Mouse (Mus musculus) forebrain, embryonic 12.5 days (tissue): ENCODE data around the gene Sh3tc1. TPM values are rescaled to one million over a fixed set of nuclear protein-coding genes. Genes with fewer than 3 reads are reported as not detected.

ENCODE experiments used
- ATAC-seq: fragments of 200-750 bp; cut with Nextera tagmentation; 2 replicates; pipeline ENCODE4 v1.8.0; 2017; ENCODE audit warnings: moderate TSS enrichment; ENCODE audit not compliant: low FRiP score
- H3K27ac ChIP-seq: fragments of 300-500 bp; sonication (generic); 2 replicates; pipeline ENCODE4 v1.5.1; 2016; ENCODE audit warnings: mild to moderate bottlenecking
- H3K27me3 ChIP-seq: fragments of 300-500 bp; sonication (generic); 2 replicates; pipeline ENCODE4 v1.6.1; 2016; ENCODE audit warnings: mild to moderate bottlenecking
- H3K36me3 ChIP-seq: fragments of 300-500 bp; sonication (generic); replicated peaks from 2 replicates; pipeline ENCODE4 v1.6.1; 2016; ENCODE audit warnings: mild to moderate bottlenecking
- H3K4me1 ChIP-seq: fragments of 300-500 bp; sonication (generic); 2 replicates; pipeline ENCODE4 v1.6.1; 2016
- H3K4me2 ChIP-seq: fragments of 300-500 bp; sonication (generic); 2 replicates; pipeline ENCODE4 v1.6.1; 2016; ENCODE audit warnings: mild to moderate bottlenecking, moderate library complexity
- H3K4me3 ChIP-seq: fragments of 300-500 bp; sonication (generic); replicated peaks from 2 replicates; pipeline ENCODE4 v1.5.1; 2016; ENCODE audit warnings: mild to moderate bottlenecking
- H3K9ac ChIP-seq: fragments of 300-500 bp; sonication (generic); 2 replicates; pipeline ENCODE4 v1.6.1; 2016; ENCODE audit warnings: mild to moderate bottlenecking
- H3K9me3 ChIP-seq: fragments of 300-500 bp; sonication (generic); 2 replicates; pipeline ENCODE4 v1.6.1; 2016
- WGBS: fragments of 180-500 bp; shearing (Covaris S2); methylation state at CpG from one replicate; pipeline ENCODE4 v1.1.7; 2016; 5-methylcytosine and 5-hydroxymethylcytosine counted together
- polyA plus RNA-seq: library from polyadenylated mRNA; unstranded; fragments of >200 nt; fragmentation: Nextera tagmentation; extraction: Ambion mirVana; gene quantifications from 2 replicates; pipeline ENCODE4 v1.2.1, GENCODE M21; 2016

Gene Sh3tc1
- polyA plus RNA-seq, 1 experiment from 2014 or later, result 4.0 TPM

- H3K27ac ChIP-seq, result no peak overlapping the region
- no peak overlapping the region for H3K4me2 ChIP-seq
- H3K4me1 ChIP-seq, result no peaks in the 10 kb centered on the region; the same call in 1 of the 2 replicates
- H3K36me3 ChIP-seq, result no peaks in the 10 kb centered on the region
- H3K4me3 ChIP-seq, result no peak overlapping the region
- 31% methylated on average over 11 of the region's 11 CpGs for WGBS
- H3K27me3 ChIP-seq, result no peaks in the 10 kb centered on the region; the same call in 1 of the 2 replicates
- no peak overlapping the region for H3K9ac ChIP-seq
- ATAC-seq, result no peak
- H3K9me3 ChIP-seq, result no peaks in the 10 kb centered on the region
These were observed 69.9 kb downstream of the Sh3tc1 start for GRCm38 (mm10) chr5:35669747-35670411.

- H3K9me3 ChIP-seq, result no peaks in the 10 kb centered on the region
- H3K36me3 ChIP-seq, result no peaks in the 10 kb centered on the region
- no peak overlapping the region for H3K4me2 ChIP-seq
- H3K27ac ChIP-seq, result no peak overlapping the region
- no peaks in the 10 kb centered on the region; the same call in 1 of the 2 replicates for H3K27me3 ChIP-seq
- no peak overlapping the region for H3K4me3 ChIP-seq
- 86% methylated on average over 7 of the region's 7 CpGs for WGBS
- no peak for ATAC-seq
- H3K9ac ChIP-seq, result no peak overlapping the region
- no peaks in the 10 kb centered on the region; the same call in 1 of the 2 replicates for H3K4me1 ChIP-seq
These were observed 73.6 kb downstream of the Sh3tc1 start for GRCm38 (mm10) chr5:35666152-35666551.

- 87% methylated on average over 9 of the region's 9 CpGs for WGBS
- no peak for ATAC-seq
These were observed 77.7 kb downstream of the Sh3tc1 start for GRCm38 (mm10) chr5:35662021-35662545.

DNA sequence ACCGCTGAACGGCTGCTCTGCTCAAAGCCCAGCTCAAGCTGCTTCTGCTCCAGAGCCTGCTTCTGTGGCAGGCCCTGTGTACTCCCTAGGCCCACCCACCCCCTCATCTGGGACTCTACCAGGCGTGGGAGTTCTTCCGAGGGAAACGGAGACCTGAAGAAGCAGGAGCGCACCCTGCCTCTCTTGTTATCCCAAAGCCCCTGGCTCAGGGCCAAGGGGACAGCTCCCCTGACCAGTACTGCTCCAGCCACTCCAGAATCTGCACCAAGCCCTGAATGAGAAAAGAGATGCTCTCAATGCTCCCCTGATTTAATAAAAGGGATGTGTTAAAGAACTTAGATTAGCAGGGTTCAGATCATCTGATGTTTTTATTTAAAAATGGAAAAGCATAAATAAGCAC lies 78.6 kb downstream of the Sh3tc1 start:
- no peak for ATAC-seq

More at GRCm38 (mm10) chr5:35662021-35662545, 77.7 kb downstream of the Sh3tc1 start:
- Histone ChIP-seq H3K36me3 (no peaks in the 10 kb centered on the region), H3K4me3 (no peak overlapping the region), H3K4me2 (no peak overlapping the region), H3K9me3 (no peaks in the 10 kb centered on the region), H3K9ac (no peak overlapping the region), H3K27ac (no peak overlapping the region), H3K27me3 (no peaks in the 10 kb centered on the region), H3K4me1 (no peaks in the 10 kb centered on the region)

DNA sequence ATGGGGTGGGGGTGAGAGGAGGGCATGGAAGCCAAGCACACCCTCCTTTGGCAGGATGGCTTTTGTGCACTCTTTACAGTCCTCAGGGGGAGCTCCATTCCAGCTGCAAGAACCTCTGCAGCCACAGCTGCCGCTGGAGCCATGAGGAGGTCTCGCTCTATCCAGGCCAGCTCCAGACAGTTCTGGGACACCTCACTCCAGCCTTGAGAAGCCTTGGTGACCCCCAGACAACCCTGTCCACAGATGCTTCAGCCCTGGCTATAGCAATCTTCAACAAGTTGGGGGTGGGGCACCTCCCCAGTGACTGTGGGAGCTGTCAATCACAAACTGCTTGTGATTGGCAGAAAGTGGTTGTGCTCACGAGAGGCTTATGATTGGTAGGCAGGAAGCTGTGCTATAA lies 80.3 kb downstream of the Sh3tc1 start:
- WGBS, result 60% methylated on average over 3 of the region's 3 CpGs

More for the DNA sequence above, 78.6 kb downstream of the Sh3tc1 start:
- Histone ChIP-seq H3K4me2 (no peak overlapping the region), H3K36me3 (no peaks in the 10 kb centered on the region), H3K4me1 (no peaks in the 10 kb centered on the region), H3K27me3 (no peaks in the 10 kb centered on the region), H3K9me3 (no peaks in the 10 kb centered on the region), H3K27ac (no peak overlapping the region), H3K4me3 (no peak overlapping the region), H3K9ac (no peak overlapping the region)
- 74% methylated on average over 6 of the region's 6 CpGs for WGBS

GRCm38 (mm10) chr5:35655753-35656485 lies 83.9 kb downstream of the Sh3tc1 start:
- H3K27ac ChIP-seq, result no peak overlapping the region
- H3K9me3 ChIP-seq, result no peaks in the 10 kb centered on the region
- H3K9ac ChIP-seq, result no peak overlapping the region
- H3K4me3 ChIP-seq, result no peak overlapping the region
- 89% methylated on average over 10 of the region's 10 CpGs for WGBS
- no peak overlapping the region for H3K4me2 ChIP-seq
- no peak for ATAC-seq
- H3K27me3 ChIP-seq, result no peaks in the 10 kb centered on the region
- H3K4me1 ChIP-seq, result no peaks in the 10 kb centered on the region
- no peaks in the 10 kb centered on the region for H3K36me3 ChIP-seq

More for the DNA sequence above, 80.3 kb downstream of the Sh3tc1 start:
- Histone ChIP-seq H3K27ac (no peak overlapping the region), H3K4me1 (no peaks in the 10 kb centered on the region), H3K4me3 (no peak overlapping the region), H3K36me3 (no peaks in the 10 kb centered on the region), H3K9ac (no peak overlapping the region), H3K4me2 (no peak overlapping the region), H3K27me3 (no peaks in the 10 kb centered on the region), H3K9me3 (no peaks in the 10 kb centered on the region)
- ATAC-seq, result no peak

- no peaks in the 10 kb centered on the region for H3K36me3 ChIP-seq
- H3K27me3 ChIP-seq, result no peaks in the 10 kb centered on the region
- no peak overlapping the region for H3K4me3 ChIP-seq
- H3K4me1 ChIP-seq, result no peaks in the 10 kb centered on the region
- no peak overlapping the region for H3K27ac ChIP-seq
- H3K9me3 ChIP-seq, result no peaks in the 10 kb centered on the region
- no peak overlapping the region for H3K4me2 ChIP-seq
- ATAC-seq, result no peak
- WGBS, result 80% methylated on average over 9 of the region's 9 CpGs
- no peak overlapping the region for H3K9ac ChIP-seq
These were observed 85.9 kb downstream of the Sh3tc1 start for GRCm38 (mm10) chr5:35653743-35654395.

DNA sequence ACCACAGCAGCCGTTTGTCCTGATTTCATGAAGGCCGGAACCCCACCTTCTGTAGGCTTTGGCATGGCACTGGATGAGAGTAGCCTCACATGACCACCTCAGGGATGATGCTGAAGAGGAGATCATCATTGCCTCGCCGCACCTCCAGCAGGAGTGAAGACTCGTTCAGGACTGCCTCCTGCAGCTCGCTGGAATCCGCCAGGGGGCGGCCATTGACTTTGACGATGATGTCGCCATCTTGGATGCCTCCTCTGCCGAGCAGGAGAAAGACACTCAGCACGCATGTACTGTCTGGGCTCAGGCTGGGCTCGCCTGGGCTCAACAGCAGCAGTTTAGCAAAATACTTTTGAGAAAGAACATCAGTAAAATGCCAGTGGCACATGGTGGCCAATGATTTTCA lies 86.9 kb downstream of the Sh3tc1 start:
- no peak overlapping the region for H3K27ac ChIP-seq
- H3K4me3 ChIP-seq, result no peak overlapping the region
- H3K27me3 ChIP-seq, result no peaks in the 10 kb centered on the region
- H3K4me2 ChIP-seq, result no peak overlapping the region
- H3K9ac ChIP-seq, result no peak overlapping the region
- no peaks in the 10 kb centered on the region for H3K9me3 ChIP-seq
- 92% methylated on average over 13 of the region's 13 CpGs for WGBS
- no peak for ATAC-seq
- H3K4me1 ChIP-seq, result no peaks in the 10 kb centered on the region
- no peaks in the 10 kb centered on the region for H3K36me3 ChIP-seq

DNA sequence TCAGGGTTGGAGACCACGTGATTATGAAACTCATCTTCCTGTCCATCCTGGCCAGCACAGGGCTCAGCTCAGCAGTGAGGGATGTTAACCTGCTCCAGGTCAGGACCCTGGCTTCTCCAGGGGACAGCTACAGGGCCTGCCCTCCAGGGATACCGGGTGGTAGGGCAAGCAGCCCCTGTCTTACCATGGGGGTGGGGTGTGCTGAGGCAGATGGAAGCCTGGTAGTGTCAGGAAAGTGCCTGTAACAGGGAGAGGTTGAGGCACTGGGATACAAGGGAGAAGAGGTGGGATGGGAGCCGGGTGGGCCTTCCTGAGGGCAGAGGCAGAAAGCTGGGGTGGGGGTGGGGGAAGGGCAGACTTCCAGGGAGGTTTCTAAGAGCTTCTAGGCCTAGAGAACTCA lies 87.5 kb downstream of the Sh3tc1 start:
- H3K27me3 ChIP-seq, result no peaks in the 10 kb centered on the region
- H3K4me2 ChIP-seq, result no peak overlapping the region
- no peak for ATAC-seq
- no peak overlapping the region for H3K4me3 ChIP-seq
- H3K9me3 ChIP-seq, result no peaks in the 10 kb centered on the region
- WGBS, result 83% methylated on average over 3 of the region's 3 CpGs
- no peaks in the 10 kb centered on the region for H3K4me1 ChIP-seq
- H3K36me3 ChIP-seq, result no peaks in the 10 kb centered on the region
- no peak overlapping the region for H3K27ac ChIP-seq
- no peak overlapping the region for H3K9ac ChIP-seq

GRCm38 (mm10) chr5:35648230-35648629 lies 91.6 kb downstream of the Sh3tc1 start:
- ATAC-seq, result no peak
- Histone ChIP-seq H3K4me3 (no peak overlapping the region), H3K4me1 (no peaks in the 10 kb centered on the region), H3K27me3 (0 out of 2 replicates have a peak, but pooled peaks cover 4% of the 10 kb centered on the region), H3K27ac (no peak overlapping the region), H3K36me3 (no peaks in the 10 kb centered on the region), H3K4me2 (no peak overlapping the region), H3K9ac (no peak overlapping the region), H3K9me3 (no peaks in the 10 kb centered on the region)
- WGBS, result 60% methylated on average over 2 of the region's 2 CpGs

DNA sequence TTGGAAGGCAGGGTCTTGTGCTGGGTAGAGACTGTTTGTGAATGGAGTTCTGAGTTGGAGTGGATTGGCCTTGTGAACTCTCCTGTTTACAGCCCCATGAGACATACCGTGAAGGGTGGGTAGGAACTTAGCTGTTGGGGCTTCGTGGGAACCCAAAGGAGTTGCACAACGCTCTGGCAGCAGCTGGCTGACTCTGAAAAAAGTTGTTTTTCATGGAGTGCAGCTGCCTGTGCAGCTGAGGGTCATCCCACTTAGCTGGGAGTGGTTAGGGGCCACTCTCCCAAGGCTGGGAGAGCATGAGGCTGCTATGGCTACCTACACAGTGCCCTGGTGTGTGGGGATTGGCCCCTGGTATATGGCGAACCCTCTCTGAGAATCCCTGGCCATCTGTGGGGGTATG lies 92.2 kb downstream of the Sh3tc1 start:
- H3K4me2 ChIP-seq, result no peak overlapping the region
- no peaks in the 10 kb centered on the region for H3K9me3 ChIP-seq
- no peak overlapping the region for H3K4me3 ChIP-seq
- H3K27ac ChIP-seq, result no peak overlapping the region
- no peaks in the 10 kb centered on the region for H3K36me3 ChIP-seq
- 84% methylated on average over 4 of the region's 4 CpGs for WGBS
- H3K4me1 ChIP-seq, result no peaks in the 10 kb centered on the region
- ATAC-seq, result no peak
- H3K9ac ChIP-seq, result no peak overlapping the region
- 0 out of 2 replicates have a peak, but pooled peaks cover 4% of the 10 kb centered on the region for H3K27me3 ChIP-seq
